Mouse (Mus musculus) frontal cortex, postnatal 10 days (tissue): Measurements from ENCODE around the gene Lingo1.

Experiments
- DNase-seq, 2 experiments: peaks; one replicate each; pipeline ENCODE4 v3.0.0; 2022; ENCODE audit warnings: low spot score in 2 of 2, mixed read lengths in 1 of 2

The Lingo1 gene

DNA sequence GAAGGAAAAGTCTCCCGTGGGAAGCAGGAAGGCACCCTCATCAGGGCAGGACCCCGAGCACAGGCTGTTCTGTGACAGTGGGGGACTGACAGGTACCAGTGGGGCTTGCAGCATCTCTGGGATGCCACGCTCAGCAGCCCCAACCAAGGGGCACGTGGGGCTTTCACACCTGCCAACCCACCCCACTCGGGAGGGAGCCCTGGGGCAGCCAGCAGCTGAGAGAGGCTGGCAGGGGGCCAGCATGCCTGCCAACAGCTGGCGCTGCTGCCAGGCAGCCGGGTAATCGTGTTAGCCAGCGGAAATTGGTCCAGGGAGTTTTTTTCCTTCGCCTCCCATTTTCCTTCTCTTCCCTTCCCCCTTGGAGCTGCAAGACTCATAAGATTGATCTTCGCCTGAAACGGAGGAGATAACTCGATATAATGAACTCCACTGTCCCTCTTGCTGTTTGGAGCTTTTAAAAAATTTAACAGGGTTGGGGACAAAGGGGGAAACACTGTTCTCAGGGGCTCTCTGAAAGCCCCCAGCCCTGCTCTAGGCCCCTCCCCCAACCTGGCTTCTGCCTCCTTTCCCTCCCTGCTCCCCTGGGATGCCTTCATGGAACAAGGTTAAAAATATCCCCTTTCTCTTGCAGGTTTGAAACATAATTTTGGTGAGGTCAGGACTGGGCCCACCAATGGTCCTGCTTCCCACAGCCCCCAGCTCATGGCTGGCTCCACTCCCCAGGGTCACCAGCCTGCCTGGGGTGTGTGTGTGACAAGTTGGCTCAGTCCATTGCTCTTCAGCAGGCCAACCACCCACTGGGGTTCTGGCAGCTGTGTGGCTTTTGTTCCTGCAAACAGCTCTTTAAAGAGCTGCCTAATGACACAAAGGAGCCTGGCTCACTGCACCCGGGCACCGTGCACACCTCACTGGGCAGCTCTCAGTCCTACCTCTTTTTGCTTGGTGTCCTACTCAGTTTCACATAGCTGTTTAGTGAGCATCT is 68.3 kb downstream of the Lingo1 start:
- peak; percentile 65 to 68 for DNase-seq

DNA sequence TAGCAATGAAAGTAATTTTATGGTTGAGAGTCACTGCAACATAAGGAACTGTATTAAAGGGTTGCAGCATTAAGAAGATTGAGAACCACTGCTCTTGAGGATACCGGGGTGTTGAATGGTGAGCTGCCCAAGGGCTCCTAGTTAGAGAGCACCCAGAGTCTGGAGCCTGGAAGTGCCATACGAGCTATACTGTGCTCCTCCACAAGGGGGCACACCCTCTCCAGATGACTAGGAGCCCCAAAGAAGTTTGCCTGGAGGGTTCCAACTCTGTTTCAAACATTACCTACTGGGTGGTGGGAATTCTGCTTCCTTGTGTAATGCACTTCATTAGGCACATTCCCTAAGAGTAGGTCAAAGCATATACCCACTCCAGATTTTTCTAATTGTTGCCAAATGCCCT is 70.5 kb downstream of the Lingo1 start:
- peak in 1 of 2 experiments; percentile 59 for DNase-seq

GRCm38 (mm10) chr9:56722089-56722825 is 74.0 kb downstream of the Lingo1 start:
- DNase-seq, result no peak

- DNase-seq, result no peak
Measured at GRCm38 (mm10) chr9:56718984-56719383, 77.3 kb downstream of the Lingo1 start.

- DNase-seq, result no peak
Measured at GRCm38 (mm10) chr9:56716565-56716964, 79.7 kb downstream of the Lingo1 start.

DNA sequence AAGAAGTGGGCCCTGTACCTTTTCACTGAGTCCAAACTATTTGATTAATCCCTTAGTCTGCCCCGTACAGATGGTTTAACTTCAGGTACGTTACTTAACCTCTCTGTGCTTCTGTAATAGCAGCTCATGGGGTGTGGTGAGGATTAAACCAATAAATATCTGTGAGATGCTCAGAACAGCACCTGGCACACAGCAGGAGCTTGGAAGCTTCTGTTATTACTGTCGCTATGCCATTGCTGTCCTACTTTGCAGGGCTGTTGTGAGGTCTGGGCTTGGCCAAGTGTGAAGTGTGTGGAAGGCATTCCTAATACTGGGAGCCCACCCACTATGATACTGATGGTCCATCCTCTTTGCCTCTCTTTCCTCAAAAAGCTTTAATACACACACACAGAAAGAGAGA is 80.2 kb downstream of the Lingo1 start:
- DNase-seq, result no peak

GRCm38 (mm10) chr9:56714391-56714790 is 81.9 kb downstream of the Lingo1 start:
- no peak for DNase-seq

GRCm38 (mm10) chr9:56712667-56713369 is 83.5 kb downstream of the Lingo1 start:
- DNase-seq, result peak; percentile 73 to 90

- DNase-seq, result no peak
Measured at GRCm38 (mm10) chr9:56710958-56711357, 85.3 kb downstream of the Lingo1 start.

DNA sequence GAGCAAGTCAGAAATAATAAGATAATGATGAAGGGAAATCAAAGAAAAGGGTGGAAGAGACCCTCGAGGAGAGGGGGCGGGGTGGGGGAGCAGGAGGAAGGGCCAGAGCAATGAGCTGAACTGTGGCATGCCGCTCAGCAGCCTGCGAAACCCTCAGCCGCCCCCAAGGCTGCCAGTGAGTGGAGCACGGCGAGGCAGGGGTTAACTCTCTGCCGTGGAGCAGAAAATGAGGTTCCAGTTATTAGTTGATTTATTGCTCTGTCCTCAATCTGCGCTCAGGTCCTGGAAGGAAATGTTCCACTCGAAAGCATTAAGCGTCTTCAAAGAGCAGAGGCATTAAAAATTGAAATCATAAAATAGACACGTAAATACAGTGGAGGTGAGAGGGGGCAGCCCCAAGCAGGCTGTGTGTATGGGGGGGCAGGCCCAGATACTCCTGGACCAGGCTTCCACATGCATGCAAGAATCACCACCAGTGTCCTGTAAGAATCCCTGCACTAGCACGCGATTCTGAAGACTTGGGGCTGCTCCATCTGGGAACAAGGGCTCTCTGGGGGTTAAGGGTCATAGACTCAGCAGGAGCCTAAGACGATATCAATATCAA is 89.7 kb downstream of the Lingo1 start:
- no peak for DNase-seq

DNA sequence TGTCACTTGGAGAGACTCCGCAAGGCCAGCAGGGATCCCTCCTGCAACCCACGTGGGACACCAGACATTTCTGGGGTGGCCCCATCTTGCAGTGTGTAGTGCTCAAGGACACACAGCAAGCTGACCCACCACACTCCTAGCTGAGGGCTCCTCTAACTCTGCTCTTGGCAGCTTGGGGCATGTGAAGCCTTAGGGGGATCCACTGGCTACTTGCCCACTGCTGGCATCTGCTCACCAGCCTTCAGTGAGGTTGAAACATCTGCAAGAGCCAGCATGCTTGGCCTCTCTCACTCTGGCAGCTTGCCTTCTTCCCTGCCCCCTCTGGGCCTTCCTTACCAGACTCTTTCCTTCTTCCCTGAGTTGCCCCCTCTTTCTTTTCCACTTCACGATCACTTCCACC is 94.9 kb downstream of the Lingo1 start:
- DNase-seq, result peak in 1 of 2 experiments; percentile 59

DNA sequence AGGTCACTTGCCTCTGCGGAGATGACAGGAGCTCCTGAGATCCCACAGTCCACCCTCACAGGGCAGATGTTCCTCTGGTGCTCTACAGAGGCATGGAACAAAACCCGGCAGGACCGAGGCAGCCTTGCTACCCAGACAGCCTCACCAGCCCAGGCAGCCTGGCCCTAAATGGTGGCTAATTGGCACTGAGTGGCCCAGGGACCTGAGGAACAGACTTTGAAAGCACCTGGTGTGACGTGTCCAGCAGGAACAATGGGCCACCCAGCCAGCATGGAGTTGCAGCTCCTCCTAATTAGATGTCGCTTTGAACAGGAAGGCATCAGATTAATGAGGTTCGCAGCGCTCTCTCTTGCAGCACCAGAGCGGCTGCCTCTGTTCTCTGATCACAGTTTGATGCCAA is 95.4 kb downstream of the Lingo1 start:
- no peak for DNase-seq

GRCm38 (mm10) chr9:56698715-56699370 is 97.4 kb downstream of the Lingo1 start:
- no peak for DNase-seq

DNA sequence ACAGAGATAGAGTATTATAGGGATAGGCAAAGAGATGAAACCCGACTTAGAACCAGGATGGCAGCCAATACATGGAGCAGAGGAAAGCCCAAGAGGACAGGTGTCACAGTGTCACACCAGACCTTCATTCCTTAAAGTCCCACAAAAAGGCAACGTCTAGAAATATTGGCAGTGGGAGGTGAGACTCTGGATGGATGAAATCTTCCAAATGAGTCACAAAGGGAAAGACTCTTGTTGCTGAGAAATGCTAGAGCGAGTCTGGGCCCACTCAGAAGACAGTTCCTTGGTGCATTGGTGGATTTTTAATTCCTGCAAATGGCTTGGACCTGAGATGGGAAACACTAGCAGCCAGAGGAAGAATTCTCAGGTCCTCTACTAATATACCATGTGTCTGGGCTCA is 102.2 kb downstream of the Lingo1 start:
- DNase-seq, result no peak

GRCm38 (mm10) chr9:56691226-56691625 is 105.0 kb downstream of the Lingo1 start:
- DNase-seq, result no peak

- DNase-seq, result no peak
Measured at GRCm38 (mm10) chr9:56690679-56691078, 105.6 kb downstream of the Lingo1 start.

DNA sequence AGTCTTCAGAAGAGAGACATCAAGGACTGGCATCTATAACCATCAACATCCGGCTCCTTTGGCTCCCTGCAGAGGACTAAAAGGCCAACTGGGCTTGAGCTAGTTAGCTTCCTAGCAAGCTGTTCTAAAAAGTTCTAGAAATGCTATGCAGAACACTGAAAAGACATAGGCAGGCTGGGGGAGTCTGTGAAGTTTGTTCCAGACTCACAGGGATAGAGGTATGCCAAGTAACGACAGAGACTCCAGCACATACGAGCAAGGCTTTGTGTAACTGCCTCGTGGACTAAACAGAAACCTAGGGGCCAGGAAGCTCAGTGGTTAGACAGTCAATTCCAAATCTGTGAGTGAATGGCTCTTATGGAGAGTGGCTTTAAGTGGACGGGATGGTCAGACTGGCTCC is 108.8 kb downstream of the Lingo1 start:
- DNase-seq, result no peak

GRCm38 (mm10) chr9:56687145-56687477 is 109.2 kb downstream of the Lingo1 start:
- DNase-seq, result no peak

DNA sequence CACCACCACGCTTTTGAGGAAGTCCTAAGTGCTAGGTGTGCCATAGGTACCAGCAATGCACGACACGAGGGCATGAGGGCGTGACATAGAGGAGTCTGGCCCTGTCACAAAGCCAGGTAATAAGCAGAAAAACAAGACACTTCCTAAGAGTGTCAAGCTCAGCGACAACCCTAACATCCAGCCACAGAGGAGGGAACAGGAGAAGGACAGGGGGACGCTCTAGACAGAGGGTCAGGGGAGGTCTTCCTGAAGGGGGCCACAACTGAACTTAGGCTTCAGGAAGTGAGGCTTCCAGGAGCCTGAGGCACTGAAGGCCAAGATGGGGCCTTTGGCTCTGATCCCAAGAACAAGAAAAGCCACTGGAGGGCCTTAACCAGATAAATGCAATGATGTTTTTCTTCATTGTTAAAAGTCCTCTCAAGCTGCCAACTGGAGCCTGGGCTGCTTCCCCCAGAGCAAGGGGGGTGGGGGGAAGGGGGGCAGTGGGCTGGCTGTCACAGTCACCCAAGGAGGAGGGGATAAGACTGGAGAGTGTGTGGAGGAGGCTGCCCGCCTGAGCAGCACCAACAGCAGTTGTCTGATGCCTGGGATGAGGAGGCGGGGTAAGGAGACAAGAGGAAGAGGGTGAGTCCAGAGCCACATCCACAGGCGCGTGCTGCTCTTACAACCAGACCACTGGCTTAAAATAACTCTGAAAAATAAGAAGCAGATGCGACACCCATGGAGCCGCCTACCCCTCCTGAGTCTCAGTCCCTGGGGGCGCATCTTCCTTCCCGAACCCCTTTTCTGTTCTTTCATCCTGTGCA is 109.7 kb downstream of the Lingo1 start:
- peak; percentile 52 to 73 for DNase-seq

- DNase-seq, result no peak
Measured at GRCm38 (mm10) chr9:56682826-56683225, 113.4 kb downstream of the Lingo1 start.
